Mouse (Mus musculus) right cerebral cortex, postnatal 36 days (tissue): ENCODE measurements around the gene Vmn1r219.
"Not testable (repeated sequence)": the region's sequence is repeated elsewhere in the genome, so short reads cannot be mapped to it uniquely, and the experiment has no call there.

Source experiments
- DNase-seq, 2 experiments: peaks; one replicate each; pipeline ENCODE4 v3.0.0; 2022; ENCODE audit warnings: low spot score in 2 of 2, mixed read lengths in 1 of 2

The Vmn1r219 gene

DNA sequence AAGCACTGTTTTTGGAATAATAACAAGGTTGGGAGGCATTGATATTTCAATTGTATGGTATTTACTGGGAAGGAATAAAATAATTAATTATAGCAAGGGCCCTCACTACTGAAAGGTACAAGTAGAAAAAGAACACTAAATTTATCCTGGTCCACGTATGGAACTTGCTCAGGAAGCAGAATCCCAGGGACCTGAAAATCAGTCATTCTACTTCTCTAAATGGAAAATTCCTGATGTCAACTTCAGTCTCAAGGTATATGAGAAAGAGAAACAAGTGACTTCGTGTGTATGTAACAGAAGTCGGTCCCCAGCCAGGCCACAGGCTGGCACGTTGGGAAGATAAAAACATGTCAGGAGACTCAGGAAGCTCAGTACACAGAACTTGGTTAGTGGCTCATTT, at the start of gene Vmn1r219:
Gene Vmn1r219 (plus strand): TSS at position 301 of the 400 bp plus-strand sequence.
- DNase-seq: no peak

GRCm38 (mm10) chr13:23118126-23118525, 41.0 kb upstream of the Vmn1r219 start, which contains the start of gene Vmn1r217:
Gene Vmn1r217 (minus strand): TSS chr13:23118226.
- DNase-seq: not testable (repeated sequence)

GRCm38 (mm10) chr13:23120611-23121010, 38.5 kb upstream of the Vmn1r219 start:
- DNase-seq: no peak

DNA sequence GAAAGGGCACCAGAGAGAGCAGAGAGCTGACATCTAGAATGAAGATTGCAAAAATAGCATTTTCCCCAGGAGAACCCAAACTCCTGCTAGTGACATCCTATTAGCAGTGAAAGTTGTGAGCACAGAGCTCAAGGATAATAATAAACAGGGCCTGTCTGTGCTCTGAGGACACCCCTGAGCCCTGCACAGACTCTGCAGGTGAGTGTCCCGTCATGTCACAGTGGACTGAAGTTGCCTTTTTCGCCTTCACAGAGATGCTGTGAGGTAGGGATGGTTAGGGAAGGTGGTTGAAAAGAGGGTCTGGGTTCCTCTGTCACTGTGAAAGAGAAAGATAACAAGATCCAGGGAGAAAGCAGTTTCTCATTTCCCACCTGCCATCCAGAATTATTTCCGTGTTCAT, 26.0 kb upstream of the Vmn1r219 start, which contains the start of gene Vmn1r218:
Gene Vmn1r218 (plus strand): TSS at position 57 of the 400 bp plus-strand sequence.
- DNase-seq: no peak

DNA sequence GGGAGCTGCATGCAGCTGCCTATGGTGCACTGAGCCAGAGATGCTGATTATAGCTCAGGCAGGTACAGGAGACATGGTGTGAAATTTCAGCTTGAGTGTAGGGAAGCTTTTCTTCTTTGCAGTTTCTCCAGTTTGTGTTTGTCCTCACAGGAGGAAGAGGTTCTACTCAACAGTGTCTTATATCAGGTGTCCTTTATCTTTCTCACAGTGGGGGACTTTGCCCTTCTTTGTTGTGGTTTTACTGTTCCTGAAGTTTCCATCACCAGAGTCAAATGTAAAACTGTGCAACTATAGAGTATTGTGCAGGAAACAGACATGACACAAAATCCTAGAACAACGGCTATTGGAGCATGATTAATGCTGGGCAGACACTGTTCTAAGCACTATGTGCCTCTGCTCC, 25.6 kb upstream of the Vmn1r219 start:
- no peak for DNase-seq

DNA sequence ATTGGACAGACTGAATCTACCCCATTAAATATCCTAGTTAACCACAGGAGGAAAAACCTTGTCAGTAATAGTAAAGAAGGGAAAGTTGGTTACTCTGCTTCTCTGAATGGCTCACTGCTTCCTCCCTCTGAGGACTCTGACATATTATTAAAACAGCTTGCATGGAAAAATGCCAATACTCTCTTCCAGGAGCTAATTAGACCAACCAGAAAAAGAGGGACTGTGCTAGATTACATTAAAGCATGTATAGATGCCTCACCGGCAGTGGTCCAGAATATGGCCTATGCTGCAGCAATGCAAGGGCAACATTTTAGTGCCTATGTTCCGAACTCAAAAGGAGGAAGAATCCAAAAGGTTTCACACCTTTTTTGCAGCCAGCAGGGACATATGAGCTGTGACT, 20.2 kb upstream of the Vmn1r219 start:
- no peak for DNase-seq

- no peak for DNase-seq
Measured at GRCm38 (mm10) chr13:23157848-23158247, 1.3 kb upstream of the Vmn1r219 start.

- not testable (repeated sequence) for DNase-seq
Measured at GRCm38 (mm10) chr13:23166471-23166870, 7.4 kb downstream of the Vmn1r219 start.

DNA sequence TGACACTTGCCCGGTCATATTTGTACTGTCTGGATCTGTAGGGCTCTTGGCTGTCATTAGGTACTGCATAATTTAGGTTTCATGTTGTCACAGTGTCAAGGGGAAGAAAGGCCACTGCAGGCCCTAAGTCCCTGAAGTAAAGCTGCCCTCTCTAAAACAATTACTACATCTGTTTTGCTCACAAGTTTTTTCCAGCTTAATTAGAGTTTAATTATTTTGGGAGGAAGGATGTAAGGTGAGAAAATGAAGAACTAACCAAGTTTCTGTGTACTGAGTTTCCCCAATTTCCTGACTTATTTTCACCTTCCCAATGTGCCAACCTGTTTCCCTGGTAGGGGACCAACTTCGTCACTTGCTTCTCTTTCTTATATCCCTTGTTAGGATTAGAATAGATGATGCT, 28.8 kb downstream of the Vmn1r219 start, which contains the start of gene Vmn1r220:
Gene Vmn1r220 (minus strand): TSS at position 101 of the 400 bp plus-strand sequence.
- no peak for DNase-seq

DNA sequence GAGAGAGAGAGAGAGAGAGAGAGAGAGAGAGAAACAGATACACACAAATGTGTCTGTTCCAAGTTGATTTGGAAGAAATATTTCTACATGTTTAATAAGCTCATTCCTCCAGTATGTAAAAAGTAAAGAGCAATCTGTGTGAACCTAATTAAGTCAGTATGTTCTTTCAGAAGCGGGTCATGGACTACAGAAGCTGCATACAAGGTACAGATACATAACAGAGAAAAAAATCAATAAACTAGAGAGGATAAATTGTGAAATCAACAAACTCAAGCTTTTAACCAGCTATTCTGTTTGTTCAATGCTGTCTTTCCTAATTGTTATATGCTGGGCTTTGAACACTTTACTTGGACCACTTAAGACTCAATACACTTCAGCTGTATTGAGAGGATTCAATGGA, 44.8 kb downstream of the Vmn1r219 start:
- not testable (repeated sequence) for DNase-seq

DNA sequence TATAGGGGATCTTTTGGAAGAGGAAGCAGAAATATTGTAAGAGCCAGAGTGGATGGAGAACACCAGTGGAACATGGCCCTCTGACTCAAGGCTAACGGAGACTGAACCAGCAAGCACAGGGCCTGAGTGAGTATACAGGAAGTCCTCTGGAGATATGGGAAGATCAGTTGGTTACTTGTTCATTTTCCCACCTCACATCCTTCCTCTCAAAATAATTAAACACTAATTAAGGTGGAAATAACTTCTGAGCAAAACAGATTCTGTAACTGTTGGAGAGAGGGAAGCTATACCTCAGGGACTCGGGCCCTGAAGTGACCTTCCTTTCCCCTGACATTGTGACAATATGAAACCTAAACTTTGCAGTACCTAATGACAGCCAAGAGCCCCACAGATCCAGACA, 54.7 kb downstream of the Vmn1r219 start, which contains the start of gene Vmn1r221:
Gene Vmn1r221 (plus strand): TSS at position 301 of the 400 bp plus-strand sequence.
- DNase-seq: not testable (repeated sequence)
